Mouse (Mus musculus): Measurements from ENCODE around the gene Gspt2.
"Not testable (repeated sequence)": the region's sequence is repeated elsewhere in the genome, so short reads cannot be mapped to it uniquely, and the experiment has no call there.

The Gspt2 gene

GRCm38 (mm10) chrX:94635961-94636563, at the start of gene Gspt2:
TSS of gene Gspt2 (plus strand) at chrX:94636069.
- DNase-seq (ENCODE audit: inconsistent age in 2 of 2, low spot score in 1 of 2): peak; percentile 70 to 78

GRCm38 (mm10) chrX:94624835-94625803, 10.8 kb upstream of the Gspt2 start:
- DNase-seq (ENCODE audit: inconsistent age in 2 of 2, low spot score in 1 of 2): peak; percentile 26 to 57

- peak in 1 of 2 experiments; percentile 24 for DNase-seq (ENCODE audit: inconsistent age in 2 of 2, low spot score in 1 of 2)
Observed at GRCm38 (mm10) chrX:94636911-94637310, 1.0 kb downstream of the Gspt2 start.

GRCm38 (mm10) chrX:94648541-94648940, 12.7 kb downstream of the Gspt2 start:
- no peak for DNase-seq (ENCODE audit: inconsistent age in 2 of 2, low spot score in 1 of 2)

GRCm38 (mm10) chrX:94657734-94658133, 21.9 kb downstream of the Gspt2 start:
- peak in 1 of 2 experiments; percentile 34 for DNase-seq (ENCODE audit: inconsistent age in 2 of 2, low spot score in 1 of 2)

GRCm38 (mm10) chrX:94670814-94671213, 34.9 kb downstream of the Gspt2 start:
- no peak for DNase-seq (ENCODE audit: inconsistent age in 2 of 2, low spot score in 1 of 2)

GRCm38 (mm10) chrX:94674977-94675376, 39.1 kb downstream of the Gspt2 start:
- peak; percentile 24 to 43 for DNase-seq (ENCODE audit: inconsistent age in 2 of 2, low spot score in 1 of 2)

GRCm38 (mm10) chrX:94681581-94681980, 45.7 kb downstream of the Gspt2 start:
- not testable (repeated sequence) for DNase-seq (ENCODE audit: inconsistent age in 2 of 2, low spot score in 1 of 2)

GRCm38 (mm10) chrX:94689593-94689992, 53.7 kb downstream of the Gspt2 start:
- peak; percentile 32 to 81 for DNase-seq (ENCODE audit: inconsistent age in 2 of 2, low spot score in 1 of 2)
